Mouse (Mus musculus): Measurements from ENCODE around the gene Mettl5. TPM values are rescaled to one million over a fixed set of nuclear protein-coding genes. Genes with fewer than 3 reads are reported as not detected.

Mettl5 gene
- 6.2 and 6.5 TPM in 2 replicates for total RNA-seq (2023)

DNA sequence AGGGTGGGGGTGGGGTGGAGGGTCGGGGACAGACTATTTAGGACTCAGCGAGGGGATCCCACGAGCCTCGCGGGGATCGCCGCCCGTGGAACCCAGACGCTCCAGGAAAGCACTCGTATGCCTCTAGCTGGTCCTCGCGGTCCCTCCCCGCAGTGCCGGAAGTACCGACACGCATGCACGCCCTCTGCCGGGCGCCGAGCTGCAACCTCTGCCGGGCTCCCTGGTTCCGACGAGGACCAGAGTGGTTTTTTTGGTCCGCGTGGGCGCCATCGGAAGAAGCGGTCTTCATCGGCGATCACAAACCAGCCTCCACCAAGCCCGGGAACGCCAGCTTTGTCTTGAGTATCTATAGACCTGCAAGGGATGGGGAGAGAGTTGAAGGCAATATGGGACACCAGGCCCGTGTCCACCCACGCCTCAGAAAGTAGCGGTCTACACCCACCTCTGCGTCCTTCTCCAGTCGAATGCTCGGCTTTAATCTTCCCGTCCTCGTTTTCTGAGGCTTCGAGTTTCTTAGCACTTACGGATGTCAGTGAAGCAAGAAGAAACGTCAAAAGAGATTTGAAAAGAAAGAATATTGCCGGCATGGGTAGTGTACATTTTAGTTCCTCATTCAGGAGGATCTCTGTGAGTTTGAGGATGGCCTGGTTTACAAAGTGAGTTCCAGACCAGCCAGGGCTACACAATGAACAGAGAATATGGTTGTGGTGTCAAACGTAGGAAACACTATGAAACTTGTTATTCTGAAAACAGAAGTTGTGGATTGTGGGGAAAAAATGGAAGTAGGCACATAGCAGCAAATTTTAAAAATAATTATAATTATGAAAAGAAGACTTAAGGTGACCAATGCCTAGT lies at the start of gene Mettl5:
TSS of gene Mettl5 (minus strand) at position 165 of the 855 bp plus-strand sequence.

GRCm38 (mm10) chr2:69897039-69897617 lies 11.7 kb upstream of the Mettl5 start, which contains the start of gene Ubr3:
Ubr3 (plus strand) TSS chr2:69897246.

DNA sequence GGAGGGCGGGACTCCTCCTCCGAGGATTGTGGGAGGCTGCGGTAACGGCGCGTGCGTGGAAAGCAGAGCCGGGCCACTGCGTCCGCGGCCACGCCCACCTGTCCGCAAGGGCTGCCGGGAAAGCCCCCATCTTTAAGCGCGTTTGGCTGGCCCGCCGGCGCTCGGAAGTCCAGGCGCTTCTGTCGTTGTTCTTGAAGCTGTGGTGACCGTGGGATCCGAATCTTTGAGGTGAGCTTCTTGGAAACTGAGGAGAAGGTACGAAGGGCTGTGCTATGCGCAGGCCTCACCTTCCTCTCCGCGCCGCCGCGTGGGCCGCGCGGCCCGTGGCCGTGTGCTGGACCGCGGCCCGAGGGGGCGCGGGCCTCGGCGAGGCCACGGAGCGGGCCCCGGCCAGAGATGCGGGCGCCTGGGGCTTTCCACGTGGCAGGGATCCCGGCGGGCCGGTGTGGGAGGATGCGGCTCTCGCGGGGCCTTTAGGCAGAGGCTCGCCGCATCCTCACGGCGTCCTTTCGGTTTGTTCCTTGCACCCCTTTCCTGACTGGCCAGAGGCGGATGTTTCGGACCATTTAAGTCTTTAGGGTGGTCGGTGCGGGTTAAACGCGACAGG lies 23.8 kb downstream of the Mettl5 start, which contains the start of gene Ssb:
TSS of gene Ssb (plus strand) at position 78 of the 607 bp plus-strand sequence.

DNA sequence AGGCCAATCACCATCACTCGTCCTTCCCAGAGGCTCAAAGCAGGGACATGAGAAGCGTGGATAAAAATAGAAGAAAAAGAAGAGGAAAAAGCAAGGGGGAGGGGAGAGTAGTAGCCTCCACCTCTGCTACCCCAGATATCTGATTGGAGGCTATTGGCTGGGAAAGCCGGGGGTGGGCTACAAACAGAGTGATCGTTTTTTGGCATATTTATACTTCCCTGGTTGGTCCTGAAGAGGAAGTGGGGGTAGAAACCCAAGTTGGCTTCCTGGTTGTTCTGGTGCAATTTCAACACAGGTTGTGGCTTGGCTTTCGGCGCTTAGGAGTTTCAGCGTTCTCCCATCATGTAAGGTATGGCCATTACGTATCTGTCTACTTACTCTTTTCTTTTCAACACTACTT lies 63.7 kb downstream of the Mettl5 start, which contains the start of gene Klhl23:
TSS of gene Klhl23 (plus strand) at position 234 of the 400 bp plus-strand sequence.

Other genes with a start within 250 kb of the Mettl5 start
- gene Bbs5, start 238.4 kb downstream of the Mettl5 start, total RNA-seq (2023): 0.64 and 1.1 TPM in 2 replicates
- 0.20 and 0.66 TPM in 2 replicates for gene Klhl41, start 215.5 kb downstream of the Mettl5 start, total RNA-seq (2023)
- gene Fastkd1, start 172.1 kb downstream of the Mettl5 start, total RNA-seq (2023): 2.8 and 3.2 TPM in 2 replicates
- 63.0 and 90.9 TPM in 2 replicates for gene Ppig, start 163.1 kb downstream of the Mettl5 start, total RNA-seq (2023)
- 1.3 and 1.5 TPM in 2 replicates for gene Ccdc173, start 96.0 kb downstream of the Mettl5 start, total RNA-seq (2023)
- 19.4 and 19.5 TPM in 2 replicates for gene Phospho2, start 96.0 kb downstream of the Mettl5 start, total RNA-seq (2023)
- 4.1 and 4.5 TPM in 2 replicates for gene Klhl23, start 63.7 kb downstream of the Mettl5 start, total RNA-seq (2023)
- 96.1 and 99.1 TPM in 2 replicates for gene Ssb, start 24.1 kb downstream of the Mettl5 start, total RNA-seq (2023)
- 37.4 and 60.3 TPM in 2 replicates for gene Ubr3, start 11.6 kb upstream of the Mettl5 start, total RNA-seq (2023)
- gene Myo3b, start 153.5 kb upstream of the Mettl5 start, total RNA-seq (2023): not detected in 2 replicates

Measured in neutrophil, adult 65 days (primary cell).